Mouse (Mus musculus): ENCODE results near the gene Ednrb.

Gene Ednrb

GRCm38 (mm10) chr14:103767488-103767887 is 76.7 kb downstream of the Ednrb start:
- no peak for DNase-seq (ENCODE audit: low spot score in 2 of 2)

Data from urinary bladder, postnatal 4 days (tissue).